In the genomic region with DNA sequence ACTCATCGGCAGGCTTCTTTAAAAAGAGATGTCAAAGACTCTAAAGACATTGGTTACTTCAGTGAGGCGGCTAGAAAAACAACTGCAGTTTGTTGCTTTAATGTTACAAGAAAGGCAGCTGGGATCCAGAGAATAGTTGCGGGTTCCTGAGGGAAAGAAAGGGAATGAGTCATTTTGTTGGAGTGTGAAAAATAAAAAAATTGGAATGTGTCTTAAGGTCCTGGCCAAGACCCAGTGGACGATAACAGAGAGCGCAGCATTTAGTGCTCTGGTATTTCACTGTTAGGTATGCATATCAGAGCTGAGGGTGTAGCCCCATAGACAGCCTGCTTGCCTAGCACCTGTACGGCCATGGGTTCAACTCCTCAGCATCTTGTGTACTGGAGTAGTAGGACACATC, we compare ENCODE assay signal across 22 mouse cellular contexts. TPM values are rescaled to one million over a fixed set of nuclear protein-coding genes. Genes with fewer than 3 reads are reported as not detected.
A peak's percentile ranks its signal among the peaks of the same experiment; 100 is the strongest.
DNase-seq lines count a peak whose midpoint lies in the region; ATAC-seq lines count a peak whose summit lies in the region.
"Had no signal": no experiment of that assay in that cellular context is flagged by ENCODE, and none has a peak within 500 bp of the region (broad histone marks: within the 10 kb centered on the region; RNA-seq: fewer than 3 reads in every experiment).

No protein-coding gene starts in this region.

- no peak overlapping the region for H3K9ac ChIP-seq in embryonic facial prominence, embryonic 12.5 days
- H3K9ac ChIP-seq in stomach, embryonic 16.5 days (ENCODE audit: low read length) = no peak overlapping the region
- no peak overlapping the region for H3K9ac ChIP-seq in liver, embryonic 12.5 days
- H3K9ac ChIP-seq: forebrain, embryonic 15.5 days; hindbrain, embryonic 14.5 days; midbrain, embryonic 12.5 days had no signal

- ATAC-seq in embryonic facial prominence, embryonic 12.5 days (ENCODE audit: insufficient number of reproducible peaks, insufficient read depth, low FRiP score, low TSS enrichment) = no peak
- no peak for ATAC-seq in stomach, embryonic 16.5 days (ENCODE audit: insufficient read depth, low FRiP score)
- no peak for ATAC-seq in liver, embryonic 12.5 days
- ATAC-seq: forebrain, embryonic 15.5 days had no signal

- H3K9me3 ChIP-seq in embryonic facial prominence, embryonic 12.5 days = no peaks in the 10 kb centered on the region
- no peaks in the 10 kb centered on the region for H3K9me3 ChIP-seq in embryonic facial prominence, embryonic 10.5 days
- no peaks in the 10 kb centered on the region for H3K9me3 ChIP-seq in stomach, embryonic 16.5 days (replicated peaks; ENCODE audit: control insufficient read depth, low read length)
- H3K9me3 ChIP-seq in liver, embryonic 12.5 days (replicated peaks) = no peaks in the 10 kb centered on the region
- H3K9me3 ChIP-seq: forebrain, embryonic 15.5 days; midbrain, embryonic 12.5 days had no signal

- no peak overlapping the region for H3K4me3 ChIP-seq in embryonic facial prominence, embryonic 12.5 days
- H3K4me3 ChIP-seq in embryonic facial prominence, embryonic 10.5 days = no peak overlapping the region
- H3K4me3 ChIP-seq in stomach, embryonic 16.5 days (replicated peaks; ENCODE audit: low read length) = no peak overlapping the region
- H3K4me3 ChIP-seq in liver, embryonic 12.5 days = no peak overlapping the region
- H3K4me3 ChIP-seq: forebrain, embryonic 15.5 days; midbrain, embryonic 12.5 days had no signal

- DNase-seq in embryonic facial prominence, embryonic 10.5 days (ENCODE audit: low spot score) = no peak
- DNase-seq in lung, postnatal 36 days = peak; percentile 17
- DNase-seq in lung, postnatal 10 days = no peak
- peak; percentile 46 to 59 for DNase-seq in heart, postnatal 10 days
- DNase-seq in layer of hippocampus, adult 9-10 months (ENCODE audit: low spot score) = no peak
- DNase-seq: adrenal gland, postnatal 25 days; cerebellum, adult 9-11 months; gastrocnemius, postnatal 25 days; kidney, adult 18-20 months; lung, postnatal 14 days; right cerebral cortex, postnatal 25 days; thymus, postnatal 36 days had no signal

- intact Hi-C loops in heart, postnatal 10 days (cut with DNase I) = no loop called here

- H3K4me2 ChIP-seq in embryonic facial prominence, embryonic 12.5 days (replicated peaks) = no peak overlapping the region
- no peak overlapping the region for H3K4me2 ChIP-seq in stomach, embryonic 16.5 days (ENCODE audit: low read depth, low read length)
- H3K4me2 ChIP-seq in liver, embryonic 12.5 days = no peak overlapping the region
- H3K4me2 ChIP-seq: forebrain, embryonic 15.5 days; hindbrain, embryonic 14.5 days; liver, embryonic 11.5 days; midbrain, embryonic 12.5 days had no signal

- H3K27me3 ChIP-seq in embryonic facial prominence, embryonic 12.5 days = no peaks in the 10 kb centered on the region
- no peaks in the 10 kb centered on the region for H3K27me3 ChIP-seq in embryonic facial prominence, embryonic 10.5 days (replicated peaks; ENCODE audit: low read depth, poor library complexity, severe bottlenecking)
- H3K27me3 ChIP-seq in stomach, embryonic 16.5 days (ENCODE audit: control insufficient read depth, insufficient read depth, low read length) = no peaks in the 10 kb centered on the region
- no peaks in the 10 kb centered on the region for H3K27me3 ChIP-seq in liver, embryonic 12.5 days (replicated peaks)
- H3K27me3 ChIP-seq: forebrain, embryonic 15.5 days; midbrain, embryonic 12.5 days had no signal

- H3K36me3 ChIP-seq in embryonic facial prominence, embryonic 12.5 days = no peaks in the 10 kb centered on the region
- H3K36me3 ChIP-seq in embryonic facial prominence, embryonic 10.5 days (replicated peaks) = no peaks in the 10 kb centered on the region
- no peaks in the 10 kb centered on the region for H3K36me3 ChIP-seq in stomach, embryonic 16.5 days (ENCODE audit: control insufficient read depth, insufficient read depth, low read length)
- H3K36me3 ChIP-seq in liver, embryonic 12.5 days = no peaks in the 10 kb centered on the region
- H3K36me3 ChIP-seq: forebrain, embryonic 15.5 days; midbrain, embryonic 12.5 days had no signal

- WGBS in embryonic facial prominence, embryonic 12.5 days = 81% methylated on average over 6 of the region's 6 CpGs
- WGBS in embryonic facial prominence, embryonic 10.5 days = 87% methylated on average over 6 of the region's 6 CpGs
- WGBS in stomach, embryonic 16.5 days = 67% methylated on average over 6 of the region's 6 CpGs
- WGBS in liver, embryonic 12.5 days (ENCODE audit: insufficient replicate concordance) = 77% methylated on average over 6 of the region's 6 CpGs

- H3K27ac ChIP-seq in embryonic facial prominence, embryonic 12.5 days = 0 out of 2 replicates have a peak overlapping the region, but pooled peaks have one; percentile 71
- no peak overlapping the region for H3K27ac ChIP-seq in embryonic facial prominence, embryonic 10.5 days (replicated peaks)
- H3K27ac ChIP-seq in stomach, embryonic 16.5 days (ENCODE audit: low read length) = 0 out of 2 replicates have a peak overlapping the region, but pooled peaks have one; percentile 5
- no peak overlapping the region for H3K27ac ChIP-seq in liver, embryonic 12.5 days
- H3K27ac ChIP-seq: forebrain, embryonic 15.5 days; hindbrain, embryonic 14.5 days; midbrain, embryonic 12.5 days had no signal

- H3K4me1 ChIP-seq in embryonic facial prominence, embryonic 12.5 days = peaks cover 14% of the 10 kb centered on the region
- peaks cover 19% of the 10 kb centered on the region for H3K4me1 ChIP-seq in embryonic facial prominence, embryonic 10.5 days
- no peaks in the 10 kb centered on the region; the same call in 1 of the 2 replicates for H3K4me1 ChIP-seq in stomach, embryonic 16.5 days (ENCODE audit: control insufficient read depth, insufficient read depth, low read length)
- H3K4me1 ChIP-seq in liver, embryonic 12.5 days = peaks cover 12% of the 10 kb centered on the region; the same call in 1 of the 2 replicates
- H3K4me1 ChIP-seq: forebrain, embryonic 15.5 days; midbrain, embryonic 12.5 days had no signal

RNA-seq across cellular contexts. Expression of a gene that starts 22.1 kb away (rescaled TPM):
- polyA plus RNA-seq in embryonic facial prominence, embryonic 12.5 days (2016; fragmentation: Nextera tagmentation; extraction: Ambion mirVana) = 30.9 and 32.8 TPM in 2 replicates
- polyA plus RNA-seq in embryonic facial prominence, embryonic 10.5 days (2016; fragmentation: Nextera tagmentation; extraction: Ambion mirVana) = 17.4 and 19.4 TPM in 2 replicates
- total RNA-seq in heart, postnatal 10 days (2021) = 10 to 100 TPM; 23.9 to 24.3 TPM
- 60.0 and 64.9 TPM in 2 replicates for polyA plus RNA-seq in stomach, embryonic 16.5 days (2015; fragmentation: Nextera tagmentation; extraction: Ambion mirVana)
- polyA plus RNA-seq in liver, embryonic 12.5 days (2016; fragmentation: Nextera tagmentation; extraction: Ambion mirVana) = 14.3 and 14.6 TPM in 2 replicates

RNA-seq across cellular contexts. Expression of a gene that starts 22.7 kb away (rescaled TPM):
- polyA plus RNA-seq in embryonic facial prominence, embryonic 12.5 days (2016; fragmentation: Nextera tagmentation; extraction: Ambion mirVana) = not detected in 2 replicates
- not detected in 2 replicates for polyA plus RNA-seq in embryonic facial prominence, embryonic 10.5 days (2016; fragmentation: Nextera tagmentation; extraction: Ambion mirVana)
- total RNA-seq in heart, postnatal 10 days (2021) = not detected
- not detected in 2 replicates for polyA plus RNA-seq in stomach, embryonic 16.5 days (2015; fragmentation: Nextera tagmentation; extraction: Ambion mirVana)
- not detected in 2 replicates for polyA plus RNA-seq in liver, embryonic 12.5 days (2016; fragmentation: Nextera tagmentation; extraction: Ambion mirVana)
- total RNA-seq: adrenal gland, postnatal 25 days; gastrocnemius, postnatal 25 days; left cerebral cortex, adult 18-20 months had no signal
- polyA plus RNA-seq: embryonic facial prominence, embryonic 11.5 days; forebrain, embryonic 15.5 days; hindbrain, embryonic 14.5 days; large intestine, adult 2 months; liver, embryonic 11.5 days; midbrain, embryonic 12.5 days had no signal

Comparison
In these comparisons a context has a peak if more than half of its experiments do, and no peak if none do; other contexts are left out.
1. H3K27ac ChIP-seq: peak in embryonic facial prominence, embryonic 12.5 days (single experiment) and stomach, embryonic 16.5 days (single experiment); none in embryonic facial prominence, embryonic 10.5 days (single experiment) and liver, embryonic 12.5 days (single experiment).
2. DNase-seq: peak in lung, postnatal 36 days (single experiment) and heart, postnatal 10 days (2 of 2); none in embryonic facial prominence, embryonic 10.5 days (single experiment), lung, postnatal 10 days (single experiment) and layer of hippocampus, adult 9-10 months (single experiment).